Mouse (Mus musculus) MEL (cell line): ENCODE data around the gene Ranbp10.

ENCODE experiments used
- CHD2 ChIP-seq: IDR thresholded peaks from 2 replicates; pipeline ENCODE4 v1.6.1; 2011; ENCODE audit warnings: low read length, improper control_type of control experiment
- CTCF ChIP-seq, 3 experiments: IDR thresholded peaks in 2 of 3; conservative IDR thresholded peaks in 1 of 3; 2 replicates each; pipeline ENCODE4 v1.5.1; 2011 to 2012; ENCODE audit warnings: low read length in 3 of 3, low read depth in 2 of 3, mild to moderate bottlenecking in 2 of 3, improper control_type of control experiment in 1 of 3, inconsistent platforms in 1 of 3, mixed read lengths in 1 of 3, moderate library complexity in 1 of 3; ENCODE audit not compliant: control insufficient read depth in 1 of 3, insufficient read depth in 1 of 3, poor library complexity in 1 of 3, severe bottlenecking in 1 of 3
- E2F4 ChIP-seq: IDR thresholded peaks from 2 replicates; pipeline ENCODE4 v1.6.1; 2011; ENCODE audit warnings: low read depth, low read length, improper control_type of control experiment, borderline replicate concordance
- EP300 ChIP-seq, 2 experiments: IDR thresholded peaks; 2 replicates each; pipeline ENCODE4 v1.6.1; 2011; ENCODE audit warnings: improper control_type of control experiment in 2 of 2, low read length in 2 of 2, low read depth in 1 of 2, mild to moderate bottlenecking in 1 of 2
- GABPA ChIP-seq: IDR thresholded peaks from 2 replicates; pipeline ENCODE4 v1.6.1; 2012; ENCODE audit warnings: low read depth, mild to moderate bottlenecking, inconsistent platforms, low read length, improper control_type of control experiment, moderate library complexity
- GATA1 ChIP-seq: IDR thresholded peaks from 2 replicates; pipeline ENCODE4 v1.6.1; 2011; ENCODE audit warnings: low read depth, low read length, improper control_type of control experiment
- HCFC1 ChIP-seq: IDR thresholded peaks from 2 replicates; pipeline ENCODE4 v1.6.1; 2012; ENCODE audit warnings: low read depth, mild to moderate bottlenecking, inconsistent platforms, low read length, improper control_type of control experiment, moderate library complexity
- MAFK ChIP-seq: IDR thresholded peaks from 2 replicates; pipeline ENCODE4 v1.6.1; 2011; ENCODE audit warnings: low read depth, mild to moderate bottlenecking, low read length, improper control_type of control experiment, borderline replicate concordance
- POLR2A ChIP-seq, 2 experiments: IDR thresholded peaks; 2 replicates each; pipeline ENCODE4 v1.6.1; 2011 to 2012; ENCODE audit warnings: low read length in 2 of 2, mild to moderate bottlenecking in 2 of 2, control low read depth in 1 of 2, improper control_type of control experiment in 1 of 2, low read depth in 1 of 2, moderate library complexity in 1 of 2; ENCODE audit not compliant: control insufficient read depth in 1 of 2, insufficient read depth in 1 of 2, poor library complexity in 1 of 2
- UBTF ChIP-seq: IDR thresholded peaks from 2 replicates; pipeline ENCODE4 v1.6.1; 2012; ENCODE audit warnings: low read depth, mild to moderate bottlenecking, inconsistent platforms, low read length, improper control_type of control experiment, moderate library complexity, borderline replicate concordance; ENCODE audit not compliant: insufficient read depth
- USF1 ChIP-seq: IDR thresholded peaks from 2 replicates; pipeline ENCODE4 v1.6.1; 2014; ENCODE audit warnings: low read depth, mild to moderate bottlenecking, inconsistent platforms, low read length, improper control_type of control experiment, moderate library complexity
- ZNF384 ChIP-seq: IDR thresholded peaks from 2 replicates; pipeline ENCODE4 v1.6.1; 2012; ENCODE audit warnings: low read depth, mild to moderate bottlenecking, inconsistent platforms, low read length, improper control_type of control experiment

- no peak for TF ChIP-seq HCFC1
- no peak for TF ChIP-seq EP300 (IDR thresholded peaks at IDR 0.05; ENCODE audit: low read depth in 1 of 2, low read length in 2 of 2)
- TF ChIP-seq GABPA = no peak
- no peak for TF ChIP-seq CTCF (IDR thresholded peaks at IDR 0.05 in 2 of 3, conservative IDR thresholded peaks at IDR 0.05 in 1 of 3; ENCODE audit: control insufficient read depth in 1 of 3, insufficient read depth in 1 of 3, low read depth in 2 of 3, low read length in 3 of 3, poor library complexity in 1 of 3, severe bottlenecking in 1 of 3)
- no peak for TF ChIP-seq POLR2A (IDR thresholded peaks at IDR 0.05; ENCODE audit: control insufficient read depth in 1 of 2, insufficient read depth in 1 of 2, low read depth in 1 of 2, low read length in 2 of 2, poor library complexity in 1 of 2)
- no peak for TF ChIP-seq E2F4
- TF ChIP-seq MAFK = no peak
- no peak for TF ChIP-seq UBTF
- no peak for TF ChIP-seq GATA1
- no peak for TF ChIP-seq USF1
- TF ChIP-seq ZNF384 = no peak
- no peak for TF ChIP-seq CHD2
Measured at GRCm38 (mm10) chr8:105780298-105780697, 46.9 kb downstream of the Ranbp10 start.
